Mouse (Mus musculus): ENCODE data around the gene Klrb1c.
"Not testable (repeated sequence)": the region's sequence is repeated elsewhere in the genome, so short reads cannot be mapped to it uniquely, and the experiment has no call there.

DNA sequence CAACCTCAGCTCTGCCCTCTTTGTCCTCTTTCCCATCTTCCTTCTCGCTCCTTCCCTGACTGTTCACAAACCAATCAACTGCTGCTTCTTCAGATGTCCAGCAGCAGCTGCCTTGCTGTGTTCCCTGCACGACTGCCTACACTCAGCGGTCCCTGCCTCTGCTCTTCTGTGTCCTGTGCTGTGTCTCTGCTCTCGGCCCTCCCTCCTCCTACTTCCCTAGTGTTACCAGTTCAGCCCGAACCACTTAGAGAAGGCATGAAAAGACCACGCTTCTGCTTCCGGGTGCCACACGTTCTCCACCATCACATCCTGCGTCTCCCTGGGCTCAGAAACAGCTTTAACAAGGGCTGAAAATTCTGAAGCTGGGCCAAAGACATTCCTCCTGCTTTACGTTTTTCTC is 34.8 kb downstream of the Klrb1c start:
- TF ChIP-seq CTCF (IDR thresholded peaks at IDR 0.05; ENCODE audit: borderline replicate concordance, extremely low read depth, insufficient read depth, insufficient read length); POLR2A (IDR thresholded peaks at IDR 0.05; ENCODE audit: borderline replicate concordance, extremely low read depth, insufficient read depth, insufficient read length, poor library complexity, severe bottlenecking): not testable (repeated sequence)
